Mouse (Mus musculus): Measurements from ENCODE around the gene Zmym4. TPM values are rescaled to one million over a fixed set of nuclear protein-coding genes. Genes with fewer than 3 reads are reported as not detected.

Zmym4 gene
- polyA plus RNA-seq, 1 experiment from 2014 or later, result 9.4 TPM

GRCm38 (mm10) chr4:126846971-126847370, 121.0 kb downstream of the Zmym4 start:
- peaks cover 4% of the 10 kb centered on the region for H3K36me3 ChIP-seq (ENCODE audit: control insufficient read depth, insufficient read depth)
- ATAC-seq (replicated peaks; ENCODE audit: extremely low read depth, insufficient read depth, low FRiP score), result no peak
- no peaks in the 10 kb centered on the region for H3K9me3 ChIP-seq (replicated peaks; ENCODE audit: control insufficient read depth, low read length)
- H3K4me2 ChIP-seq (ENCODE audit: low read depth, low read length), result no peak overlapping the region
- H3K4me1 ChIP-seq (ENCODE audit: control insufficient read depth, insufficient read depth, low read length), result peaks cover 5% of the 10 kb centered on the region; the same call in 1 of the 2 replicates
- H3K4me3 ChIP-seq (ENCODE audit: low read length), result no peak overlapping the region
- H3K27ac ChIP-seq (ENCODE audit: low read length), result no peak overlapping the region
- no peaks in the 10 kb centered on the region for H3K27me3 ChIP-seq (ENCODE audit: control insufficient read depth, insufficient read depth, low read length)
- no peak overlapping the region for H3K9ac ChIP-seq (ENCODE audit: low read length)
- WGBS, result 64% methylated on average over 7 of the region's 7 CpGs

GRCm38 (mm10) chr4:126845664-126846063, 122.3 kb downstream of the Zmym4 start:
- 55% methylated on average over 4 of the region's 4 CpGs for WGBS
- Histone ChIP-seq H3K4me2 (ENCODE audit: low read depth, low read length) (no peak overlapping the region), H3K27ac (ENCODE audit: low read length) (no peak overlapping the region), H3K9me3 (replicated peaks; ENCODE audit: control insufficient read depth, low read length) (no peaks in the 10 kb centered on the region), H3K27me3 (ENCODE audit: control insufficient read depth, insufficient read depth, low read length) (no peaks in the 10 kb centered on the region), H3K4me3 (ENCODE audit: low read length) (no peak overlapping the region), H3K4me1 (ENCODE audit: control insufficient read depth, insufficient read depth, low read length) (peaks cover 4% of the 10 kb centered on the region; the same call in 1 of the 2 replicates), H3K36me3 (ENCODE audit: control insufficient read depth, insufficient read depth) (peaks cover 9% of the 10 kb centered on the region), H3K9ac (ENCODE audit: low read length) (no peak overlapping the region)
- ATAC-seq (replicated peaks; ENCODE audit: extremely low read depth, insufficient read depth, low FRiP score), result no peak

- Histone ChIP-seq H3K9me3 (replicated peaks; ENCODE audit: control insufficient read depth, low read length) (no peaks in the 10 kb centered on the region), H3K9ac (ENCODE audit: low read length) (no peak overlapping the region), H3K36me3 (ENCODE audit: control insufficient read depth, insufficient read depth) (peaks cover 9% of the 10 kb centered on the region), H3K4me1 (ENCODE audit: control insufficient read depth, insufficient read depth, low read length) (no peaks in the 10 kb centered on the region), H3K27me3 (ENCODE audit: control insufficient read depth, insufficient read depth, low read length) (no peaks in the 10 kb centered on the region), H3K27ac (ENCODE audit: low read length) (no peak overlapping the region), H3K4me3 (ENCODE audit: low read length) (no peak overlapping the region), H3K4me2 (ENCODE audit: low read depth, low read length) (no peak overlapping the region)
- 61% methylated on average over 3 of the region's 3 CpGs for WGBS
- ATAC-seq (replicated peaks; ENCODE audit: extremely low read depth, insufficient read depth, low FRiP score), result no peak
Measured at GRCm38 (mm10) chr4:126842911-126843310, 125.0 kb downstream of the Zmym4 start.

GRCm38 (mm10) chr4:126840996-126841560, 126.9 kb downstream of the Zmym4 start:
- H3K27me3 ChIP-seq (ENCODE audit: control insufficient read depth, insufficient read depth, low read length), result no peaks in the 10 kb centered on the region
- no peak for ATAC-seq (replicated peaks; ENCODE audit: extremely low read depth, insufficient read depth, low FRiP score)
- peaks cover 12% of the 10 kb centered on the region for H3K36me3 ChIP-seq (ENCODE audit: control insufficient read depth, insufficient read depth)
- WGBS, result 89% methylated on average over 15 of the region's 15 CpGs
- H3K9ac ChIP-seq (ENCODE audit: low read length), result no peak overlapping the region
- H3K4me2 ChIP-seq (ENCODE audit: low read depth, low read length), result no peak overlapping the region
- peaks cover 5% of the 10 kb centered on the region; the same call in 1 of the 2 replicates for H3K4me1 ChIP-seq (ENCODE audit: control insufficient read depth, insufficient read depth, low read length)
- no peaks in the 10 kb centered on the region for H3K9me3 ChIP-seq (replicated peaks; ENCODE audit: control insufficient read depth, low read length)
- no peak overlapping the region for H3K27ac ChIP-seq (ENCODE audit: low read length)
- H3K4me3 ChIP-seq (ENCODE audit: low read length), result no peak overlapping the region

GRCm38 (mm10) chr4:126839873-126840272, 128.1 kb downstream of the Zmym4 start:
- 12% methylated on average over 7 of the region's 7 CpGs for WGBS
- Histone ChIP-seq H3K36me3 (ENCODE audit: control insufficient read depth, insufficient read depth) (peaks cover 19% of the 10 kb centered on the region), H3K4me1 (ENCODE audit: control insufficient read depth, insufficient read depth, low read length) (peaks cover 5% of the 10 kb centered on the region; the same call in 1 of the 2 replicates), H3K27me3 (ENCODE audit: control insufficient read depth, insufficient read depth, low read length) (no peaks in the 10 kb centered on the region), H3K4me2 (ENCODE audit: low read depth, low read length) (no peak overlapping the region), H3K9ac (ENCODE audit: low read length) (no peak overlapping the region), H3K4me3 (ENCODE audit: low read length) (no peak overlapping the region), H3K27ac (ENCODE audit: low read length) (no peak overlapping the region), H3K9me3 (replicated peaks; ENCODE audit: control insufficient read depth, low read length) (no peaks in the 10 kb centered on the region)
- ATAC-seq (replicated peaks; ENCODE audit: extremely low read depth, insufficient read depth, low FRiP score), result no peak

GRCm38 (mm10) chr4:126838799-126839198, 129.1 kb downstream of the Zmym4 start:
- H3K9ac ChIP-seq (ENCODE audit: low read length), result no peak overlapping the region
- WGBS, result 69% methylated on average over 7 of the region's 7 CpGs

GRCm38 (mm10) chr4:126831122-126831521, 136.8 kb downstream of the Zmym4 start:
- ATAC-seq (replicated peaks; ENCODE audit: extremely low read depth, insufficient read depth, low FRiP score), result no peak
- H3K4me2 ChIP-seq (ENCODE audit: low read depth, low read length), result no peak overlapping the region
- no peak overlapping the region for H3K27ac ChIP-seq (ENCODE audit: low read length)
- H3K4me3 ChIP-seq (ENCODE audit: low read length), result no peak overlapping the region
- peaks cover 18% of the 10 kb centered on the region for H3K36me3 ChIP-seq (ENCODE audit: control insufficient read depth, insufficient read depth)
- no peaks in the 10 kb centered on the region for H3K27me3 ChIP-seq (ENCODE audit: control insufficient read depth, insufficient read depth, low read length)
- no peak overlapping the region for H3K9ac ChIP-seq (ENCODE audit: low read length)
- 96% methylated on average over 5 of the region's 5 CpGs for WGBS
- peaks cover 8% of the 10 kb centered on the region for H3K4me1 ChIP-seq (ENCODE audit: control insufficient read depth, insufficient read depth, low read length)
- H3K9me3 ChIP-seq (replicated peaks; ENCODE audit: control insufficient read depth, low read length), result no peaks in the 10 kb centered on the region

More at GRCm38 (mm10) chr4:126838799-126839198, 129.1 kb downstream of the Zmym4 start:
- no peaks in the 10 kb centered on the region for H3K27me3 ChIP-seq (ENCODE audit: control insufficient read depth, insufficient read depth, low read length)
- H3K4me2 ChIP-seq (ENCODE audit: low read depth, low read length), result no peak overlapping the region
- peaks cover 19% of the 10 kb centered on the region for H3K36me3 ChIP-seq (ENCODE audit: control insufficient read depth, insufficient read depth)
- H3K27ac ChIP-seq (ENCODE audit: low read length), result no peak overlapping the region; the same call in 1 of the 2 replicates
- H3K4me1 ChIP-seq (ENCODE audit: control insufficient read depth, insufficient read depth, low read length), result peaks cover 5% of the 10 kb centered on the region; the same call in 1 of the 2 replicates
- no peak overlapping the region for H3K4me3 ChIP-seq (ENCODE audit: low read length)
- H3K9me3 ChIP-seq (replicated peaks; ENCODE audit: control insufficient read depth, low read length), result no peaks in the 10 kb centered on the region
- no peak; the same call in 1 of the 2 replicates for ATAC-seq (replicated peaks; ENCODE audit: extremely low read depth, insufficient read depth, low FRiP score)

GRCm38 (mm10) chr4:126823917-126824316, 144.0 kb downstream of the Zmym4 start:
- Histone ChIP-seq H3K4me1 (ENCODE audit: control insufficient read depth, insufficient read depth, low read length) (peaks cover 17% of the 10 kb centered on the region), H3K4me3 (ENCODE audit: low read length) (no peak overlapping the region), H3K27ac (ENCODE audit: low read length) (0 out of 2 replicates have a peak overlapping the region, but pooled peaks have one; percentile 3), H3K4me2 (ENCODE audit: low read depth, low read length) (no peak overlapping the region), H3K36me3 (ENCODE audit: control insufficient read depth, insufficient read depth) (peaks cover 12% of the 10 kb centered on the region), H3K9ac (ENCODE audit: low read length) (no peak overlapping the region), H3K9me3 (replicated peaks; ENCODE audit: control insufficient read depth, low read length) (no peaks in the 10 kb centered on the region), H3K27me3 (ENCODE audit: control insufficient read depth, insufficient read depth, low read length) (no peaks in the 10 kb centered on the region)
- 59% methylated on average over 5 of the region's 5 CpGs for WGBS
- ATAC-seq (replicated peaks; ENCODE audit: extremely low read depth, insufficient read depth, low FRiP score), result no peak
